Mouse (Mus musculus) myocyte (in vitro differentiated cells): ENCODE data around the gene Entpd8. TPM values are rescaled to one million over a fixed set of nuclear protein-coding genes. Genes with fewer than 3 reads are reported as not detected.

ENCODE experiments used
- H3K27me3 ChIP-seq: one replicate; pipeline ENCODE4 v1.6.1; 2011; ENCODE audit not compliant: control insufficient read depth, insufficient read depth, insufficient read length
- H3K36me3 ChIP-seq: one replicate; pipeline ENCODE4 v1.6.1; 2011; ENCODE audit not compliant: control insufficient read depth, insufficient read depth
- H3K4me2 ChIP-seq: one replicate; pipeline ENCODE4 v1.6.1; 2011; ENCODE audit warnings: low read depth, control low read depth
- H3K4me3 ChIP-seq: one replicate; pipeline ENCODE4 v1.5.1; 2011; ENCODE audit warnings: mild to moderate bottlenecking, control low read depth, moderate library complexity
- H3K79me2 ChIP-seq: one replicate; pipeline ENCODE4 v1.6.1; 2011; ENCODE audit not compliant: control insufficient read depth, insufficient read depth
- H3ac ChIP-seq: one replicate; pipeline ENCODE4 v1.6.1; 2011; ENCODE audit not compliant: control insufficient read depth, insufficient read length
- CEBPB ChIP-seq: IDR thresholded peaks from 2 replicates; pipeline ENCODE4 v1.6.1; 2011; ENCODE audit warnings: mild to moderate bottlenecking, moderate library complexity; ENCODE audit not compliant: poor library complexity, insufficient read depth, severe bottlenecking
- E2F4 ChIP-seq: IDR thresholded peaks from one replicate; pipeline ENCODE4 v1.6.1; 2011; ENCODE audit warnings: mild to moderate bottlenecking, control low read depth, moderate library complexity; ENCODE audit not compliant: insufficient read depth
- MAX ChIP-seq: IDR thresholded peaks from one replicate; pipeline ENCODE4 v1.6.1; 2011; ENCODE audit warnings: low read depth, mild to moderate bottlenecking, control low read depth
- MYOD1 ChIP-seq, 3 experiments: IDR thresholded peaks; one replicate each; pipeline ENCODE4 v1.6.1; 2011; ENCODE audit warnings: control low read depth in 2 of 3, low read depth in 2 of 3, mild to moderate bottlenecking in 2 of 3, moderate library complexity in 1 of 3; ENCODE audit not compliant: insufficient read length in 2 of 3, control insufficient read depth in 1 of 3
- MYOG ChIP-seq, 3 experiments: IDR thresholded peaks; one replicate each; pipeline ENCODE4 v1.6.1; 2011; ENCODE audit warnings: control low read depth in 2 of 3, low read depth in 2 of 3, mild to moderate bottlenecking in 2 of 3; ENCODE audit not compliant: insufficient read length in 2 of 3, control insufficient read depth in 1 of 3, insufficient read depth in 1 of 3
- POLR2A ChIP-seq: IDR thresholded peaks from one replicate; pipeline ENCODE4 v1.6.1; 2011; ENCODE audit warnings: low read depth, mild to moderate bottlenecking, control low read depth, moderate library complexity; ENCODE audit not compliant: insufficient read length
- POLR2AphosphoS2 ChIP-seq: IDR thresholded peaks from one replicate; pipeline ENCODE4 v1.6.1; 2011; ENCODE audit warnings: low read depth, control low read depth; ENCODE audit not compliant: insufficient read length
- REST ChIP-seq: IDR thresholded peaks from one replicate; pipeline ENCODE4 v1.6.1; 2011; ENCODE audit warnings: mild to moderate bottlenecking, control low read depth, moderate library complexity; ENCODE audit not compliant: insufficient read depth, insufficient read length
- SRF ChIP-seq: IDR thresholded peaks from one replicate; pipeline ENCODE4 v1.6.1; 2011; ENCODE audit warnings: low read depth; ENCODE audit not compliant: control insufficient read depth, insufficient read length
- TCF12 ChIP-seq: IDR thresholded peaks from one replicate; pipeline ENCODE4 v1.6.1; 2011; ENCODE audit warnings: mild to moderate bottlenecking, control low read depth; ENCODE audit not compliant: poor library complexity, insufficient read depth, severe bottlenecking
- TCF3 ChIP-seq: IDR thresholded peaks from one replicate; pipeline ENCODE4 v1.6.1; 2011; ENCODE audit warnings: low read depth, control low read depth; ENCODE audit not compliant: insufficient read length
- USF1 ChIP-seq: IDR thresholded peaks from one replicate; pipeline ENCODE4 v1.6.1; 2011; ENCODE audit warnings: low read depth, mild to moderate bottlenecking, control low read depth, moderate library complexity
- polyA plus RNA-seq: library from polyadenylated mRNA; unstranded; fragments of >200 nt; fragmentation: generic; extraction: Trizol; gene quantifications from one replicate; pipeline ENCODE4 v1.2.1, GENCODE M21; 2012; ENCODE audit warnings: missing spikeins

Gene Entpd8
- polyA plus RNA-seq, 1 experiment = not detected

DNA sequence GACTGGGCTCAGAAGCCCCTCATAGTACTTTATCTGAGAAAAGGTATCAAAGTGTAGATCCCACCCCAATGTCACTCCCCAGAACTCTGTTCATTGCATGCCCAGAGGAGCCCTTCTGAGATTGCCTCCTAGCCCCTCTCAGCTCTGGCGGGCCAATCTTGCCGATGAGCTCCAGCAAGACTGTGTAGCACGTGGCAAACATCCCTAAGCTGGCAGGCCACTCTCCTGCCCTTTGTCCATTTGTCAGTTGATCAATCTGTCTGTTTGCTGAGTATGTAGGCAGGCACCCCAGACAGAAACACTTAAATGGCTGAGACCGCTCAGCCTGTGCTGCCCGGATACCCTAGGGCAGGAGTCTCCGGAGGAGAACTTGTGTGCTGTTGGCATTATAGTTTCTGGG is 45.0 kb downstream of the Entpd8 start:
- H3K4me3 ChIP-seq = no peak overlapping the region
- no peak overlapping the region for H3K4me2 ChIP-seq
- H3K36me3 ChIP-seq = no peaks in the 10 kb centered on the region
- H3K79me2 ChIP-seq = no peaks in the 10 kb centered on the region
- no peaks in the 10 kb centered on the region for H3K27me3 ChIP-seq
- TF ChIP-seq E2F4 = no peak
- TF ChIP-seq POLR2AphosphoS2 = no peak
- H3ac ChIP-seq = no peak overlapping the region

- Histone ChIP-seq H3K36me3 (no peaks in the 10 kb centered on the region), H3K27me3 (no peaks in the 10 kb centered on the region), H3K4me2 (no peak overlapping the region), H3K79me2 (no peaks in the 10 kb centered on the region), H3K4me3 (no peak overlapping the region), H3ac (no peak overlapping the region)
- TF ChIP-seq TCF12 (no peak), SRF (no peak), POLR2A (no peak), E2F4 (no peak), REST (no peak), POLR2AphosphoS2 (no peak), CEBPB (no peak), TCF3 (no peak), MAX (no peak), USF1 (no peak), MYOG (IDR thresholded peaks at IDR 0.05; ENCODE audit: control insufficient read depth in 1 of 3, insufficient read depth in 1 of 3, insufficient read length in 2 of 3, low read depth in 2 of 3) (no peak), MYOD1 (IDR thresholded peaks at IDR 0.05; ENCODE audit: control insufficient read depth in 1 of 3, insufficient read length in 2 of 3, low read depth in 2 of 3) (no peak)
Observed at GRCm38 (mm10) chr2:25126011-25127010, 46.2 kb downstream of the Entpd8 start.

GRCm38 (mm10) chr2:25127206-25127605 is 47.1 kb downstream of the Entpd8 start:
- H3K36me3 ChIP-seq = no peaks in the 10 kb centered on the region
- H3K27me3 ChIP-seq = no peaks in the 10 kb centered on the region
- no peak overlapping the region for H3K4me2 ChIP-seq
- TF ChIP-seq POLR2A (no peak), SRF (no peak), REST (no peak), E2F4 (no peak), TCF3 (no peak), TCF12 (no peak), MAX (no peak), CEBPB (no peak), MYOD1 (IDR thresholded peaks at IDR 0.05; ENCODE audit: control insufficient read depth in 1 of 3, insufficient read length in 2 of 3, low read depth in 2 of 3) (no peak), MYOG (IDR thresholded peaks at IDR 0.05; ENCODE audit: control insufficient read depth in 1 of 3, insufficient read depth in 1 of 3, insufficient read length in 2 of 3, low read depth in 2 of 3) (no peak), POLR2AphosphoS2 (no peak), USF1 (no peak)
- H3K79me2 ChIP-seq = no peaks in the 10 kb centered on the region
- no peak overlapping the region for H3ac ChIP-seq
- no peak overlapping the region for H3K4me3 ChIP-seq

DNA sequence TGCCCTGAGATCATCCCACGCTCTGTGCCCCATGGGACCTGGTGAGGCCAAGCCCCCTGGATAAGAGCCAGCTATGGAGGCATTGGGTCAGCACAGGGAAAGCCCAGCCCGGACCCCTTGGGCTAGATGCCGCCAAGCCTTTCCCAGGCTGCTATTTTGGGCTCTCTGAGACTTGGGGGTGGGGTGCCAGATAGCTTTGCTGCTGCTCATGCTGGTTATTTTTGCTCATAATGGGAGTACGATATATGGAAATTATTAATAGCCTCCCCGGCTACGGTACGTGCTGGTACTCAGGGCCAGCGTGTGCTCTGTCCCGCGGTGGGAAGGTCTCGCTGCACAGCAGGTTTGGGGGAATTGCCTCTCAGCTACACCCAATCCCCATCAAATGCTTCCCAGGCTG is 48.0 kb downstream of the Entpd8 start:
- TF ChIP-seq MAX (no peak), REST (no peak), SRF (no peak), MYOG (IDR thresholded peaks at IDR 0.05; ENCODE audit: control insufficient read depth in 1 of 3, insufficient read depth in 1 of 3, insufficient read length in 2 of 3, low read depth in 2 of 3) (no peak), E2F4 (no peak), TCF12 (no peak), POLR2AphosphoS2 (no peak), USF1 (no peak), MYOD1 (IDR thresholded peaks at IDR 0.05; ENCODE audit: control insufficient read depth in 1 of 3, insufficient read length in 2 of 3, low read depth in 2 of 3) (no peak), POLR2A (no peak)
- Histone ChIP-seq H3K27me3 (no peaks in the 10 kb centered on the region), H3K36me3 (no peaks in the 10 kb centered on the region), H3K79me2 (no peaks in the 10 kb centered on the region), H3K4me3 (no peak overlapping the region), H3ac (no peak overlapping the region), H3K4me2 (no peak overlapping the region)

GRCm38 (mm10) chr2:25131601-25132000 is 51.5 kb downstream of the Entpd8 start:
- no peaks in the 10 kb centered on the region for H3K79me2 ChIP-seq
- no peaks in the 10 kb centered on the region for H3K36me3 ChIP-seq
- TF ChIP-seq MYOD1 (IDR thresholded peaks at IDR 0.05; ENCODE audit: control insufficient read depth in 1 of 3, insufficient read length in 2 of 3, low read depth in 2 of 3) (no peak), USF1 (no peak), TCF12 (no peak), REST (no peak), CEBPB (no peak)
- no peak overlapping the region for H3ac ChIP-seq
- H3K4me3 ChIP-seq = no peak overlapping the region
- H3K27me3 ChIP-seq = peaks cover 2% of the 10 kb centered on the region
- H3K4me2 ChIP-seq = no peak overlapping the region
